Mouse (Mus musculus) hindbrain, embryonic 10.5 days (tissue): ENCODE data around the gene Fancd2os. TPM values are rescaled to one million over a fixed set of nuclear protein-coding genes. Genes with fewer than 3 reads are reported as not detected.

Source experiments
- DNase-seq: peaks from one replicate; pipeline ENCODE4 v3.0.0-alpha.2; 2017; ENCODE audit warnings: low spot score
- H3K27ac ChIP-seq: fragments of 300-500 bp; sonication (generic); 2 replicates; pipeline ENCODE4 v1.5.1; 2016; ENCODE audit warnings: mild to moderate bottlenecking, moderate library complexity
- H3K27me3 ChIP-seq: fragments of 300-500 bp; sonication (generic); 2 replicates; pipeline ENCODE4 v1.6.1; 2016; ENCODE audit warnings: mild to moderate bottlenecking; ENCODE audit not compliant: poor library complexity, insufficient read depth, severe bottlenecking
- H3K36me3 ChIP-seq: fragments of 300-500 bp; sonication (generic); 2 replicates; pipeline ENCODE4 v1.6.1; 2016; ENCODE audit warnings: mild to moderate bottlenecking, moderate library complexity
- H3K4me1 ChIP-seq: fragments of 300-500 bp; sonication (generic); replicated peaks from 2 replicates; pipeline ENCODE4 v1.6.1; 2016; ENCODE audit warnings: mild to moderate bottlenecking
- H3K4me3 ChIP-seq: fragments of 300-500 bp; sonication (generic); 2 replicates; pipeline ENCODE4 v1.5.1; 2016; ENCODE audit warnings: mild to moderate bottlenecking, moderate library complexity
- H3K9me3 ChIP-seq: fragments of 300-500 bp; sonication (generic); 2 replicates; pipeline ENCODE4 v1.6.1; 2016; ENCODE audit warnings: mild to moderate bottlenecking, moderate library complexity
- WGBS: fragments of 180-500 bp; shearing (Covaris S2); methylation state at CpG from one replicate; pipeline ENCODE4 v1.1.7; 2016; 5-methylcytosine and 5-hydroxymethylcytosine counted together
- polyA plus RNA-seq: library from polyadenylated mRNA; unstranded; fragments of >200 nt; fragmentation: Nextera tagmentation; extraction: Ambion mirVana; gene quantifications from 2 replicates; pipeline ENCODE4 v1.2.1, GENCODE M21; 2016

Fancd2os gene
- polyA plus RNA-seq, 1 experiment from 2014 or later, result 0.21 TPM

- H3K27ac ChIP-seq, result no peak overlapping the region
- WGBS, result 79% methylated on average over 5 of the region's 5 CpGs
- peaks cover 11% of the 10 kb centered on the region; the same call in 1 of the 2 replicates for H3K36me3 ChIP-seq
- no peaks in the 10 kb centered on the region for H3K9me3 ChIP-seq
- no peak for DNase-seq
- no peaks in the 10 kb centered on the region for H3K27me3 ChIP-seq
- H3K4me3 ChIP-seq, result no peak overlapping the region
- H3K4me1 ChIP-seq, result peaks cover 13% of the 10 kb centered on the region
Measured at GRCm38 (mm10) chr6:113599833-113600232, 682 bp downstream of the Fancd2os start.

GRCm38 (mm10) chr6:113597945-113598344 lies 2.6 kb downstream of the Fancd2os start:
- peaks cover 15% of the 10 kb centered on the region; the same call in 1 of the 2 replicates for H3K36me3 ChIP-seq
- H3K4me1 ChIP-seq, result peaks cover 8% of the 10 kb centered on the region
- DNase-seq, result no peak
- no peaks in the 10 kb centered on the region for H3K9me3 ChIP-seq
- WGBS, result 91% methylated on average over 4 of the region's 4 CpGs
- no peak overlapping the region for H3K27ac ChIP-seq
- no peaks in the 10 kb centered on the region for H3K27me3 ChIP-seq
- no peak overlapping the region for H3K4me3 ChIP-seq

GRCm38 (mm10) chr6:113592637-113593036 lies 7.9 kb downstream of the Fancd2os start:
- Histone ChIP-seq H3K27ac (no peak overlapping the region), H3K4me3 (no peak overlapping the region), H3K4me1 (no peaks in the 10 kb centered on the region), H3K27me3 (no peaks in the 10 kb centered on the region), H3K9me3 (no peaks in the 10 kb centered on the region), H3K36me3 (peaks cover 36% of the 10 kb centered on the region)
- 91% methylated on average over 2 of the region's 2 CpGs for WGBS
- no peak for DNase-seq

GRCm38 (mm10) chr6:113586466-113587183 lies 13.9 kb downstream of the Fancd2os start:
- WGBS, result 80% methylated on average over 5 of the region's 5 CpGs
- no peaks in the 10 kb centered on the region for H3K27me3 ChIP-seq
- H3K4me1 ChIP-seq, result no peaks in the 10 kb centered on the region
- DNase-seq, result no peak
- no peak overlapping the region for H3K27ac ChIP-seq
- H3K9me3 ChIP-seq, result no peaks in the 10 kb centered on the region
- H3K36me3 ChIP-seq, result peaks cover 57% of the 10 kb centered on the region
- H3K4me3 ChIP-seq, result no peak overlapping the region

GRCm38 (mm10) chr6:113585065-113585464 lies 15.4 kb downstream of the Fancd2os start:
- DNase-seq, result no peak
- H3K27ac ChIP-seq, result no peak overlapping the region
- WGBS, result 92% methylated on average over 5 of the region's 5 CpGs
- no peaks in the 10 kb centered on the region for H3K4me1 ChIP-seq
- no peaks in the 10 kb centered on the region for H3K9me3 ChIP-seq
- peaks cover 57% of the 10 kb centered on the region for H3K36me3 ChIP-seq
- no peaks in the 10 kb centered on the region for H3K27me3 ChIP-seq
- H3K4me3 ChIP-seq, result no peak overlapping the region

- Histone ChIP-seq H3K27ac (no peak overlapping the region), H3K27me3 (no peaks in the 10 kb centered on the region), H3K9me3 (no peaks in the 10 kb centered on the region), H3K36me3 (peaks cover 55% of the 10 kb centered on the region), H3K4me1 (no peaks in the 10 kb centered on the region), H3K4me3 (no peak overlapping the region)
- 93% methylated on average over 4 of the region's 4 CpGs for WGBS
- no peak for DNase-seq
Measured at GRCm38 (mm10) chr6:113583023-113583422, 17.5 kb downstream of the Fancd2os start.

- H3K27ac ChIP-seq, result no peak overlapping the region
- H3K36me3 ChIP-seq, result peaks cover 65% of the 10 kb centered on the region
- no peaks in the 10 kb centered on the region for H3K9me3 ChIP-seq
- H3K4me3 ChIP-seq, result no peak overlapping the region
- no peaks in the 10 kb centered on the region for H3K27me3 ChIP-seq
- no peaks in the 10 kb centered on the region for H3K4me1 ChIP-seq
- 95% methylated on average over 3 of the region's 3 CpGs for WGBS
- DNase-seq, result no peak
Measured at GRCm38 (mm10) chr6:113579306-113579705, 21.2 kb downstream of the Fancd2os start.

- H3K36me3 ChIP-seq, result peaks cover 73% of the 10 kb centered on the region
- WGBS, result 96% methylated on average over 6 of the region's 6 CpGs
- no peak for DNase-seq
Measured at GRCm38 (mm10) chr6:113576044-113576443, 24.5 kb downstream of the Fancd2os start.

GRCm38 (mm10) chr6:113564557-113564956 lies 36.0 kb downstream of the Fancd2os start:
- H3K27ac ChIP-seq, result no peak overlapping the region
- H3K36me3 ChIP-seq, result peaks cover 87% of the 10 kb centered on the region
- 95% methylated on average over 1 of the region's 1 CpGs for WGBS
- no peaks in the 10 kb centered on the region for H3K4me1 ChIP-seq
- H3K27me3 ChIP-seq, result no peaks in the 10 kb centered on the region
- DNase-seq, result no peak
- H3K4me3 ChIP-seq, result no peak overlapping the region
- H3K9me3 ChIP-seq, result no peaks in the 10 kb centered on the region

More at GRCm38 (mm10) chr6:113576044-113576443, 24.5 kb downstream of the Fancd2os start:
- Histone ChIP-seq H3K27me3 (no peaks in the 10 kb centered on the region), H3K27ac (no peak overlapping the region), H3K4me3 (no peak overlapping the region), H3K9me3 (no peaks in the 10 kb centered on the region), H3K4me1 (no peaks in the 10 kb centered on the region)

GRCm38 (mm10) chr6:113559736-113560135 lies 40.8 kb downstream of the Fancd2os start:
- Histone ChIP-seq H3K4me1 (no peaks in the 10 kb centered on the region), H3K36me3 (peaks cover 56% of the 10 kb centered on the region), H3K27ac (no peak overlapping the region), H3K27me3 (no peaks in the 10 kb centered on the region), H3K9me3 (no peaks in the 10 kb centered on the region), H3K4me3 (no peak overlapping the region)
- DNase-seq, result no peak
- 83% methylated on average over 6 of the region's 6 CpGs for whole genome bisulfite sequencing

Other genes with a start within 250 kb of the Fancd2os start
- gene Tada3, start 222.8 kb downstream of the Fancd2os start, polyA plus RNA-seq, result 63.1 and 63.9 TPM in 2 replicates
- gene Arpc4, start 222.6 kb downstream of the Fancd2os start, polyA plus RNA-seq, result 393 and 423 TPM in 2 replicates
- gene Ttll3, start 211.5 kb downstream of the Fancd2os start, polyA plus RNA-seq, result 5.3 and 7.4 TPM in 2 replicates
- gene Rpusd3, start 181.4 kb downstream of the Fancd2os start, polyA plus RNA-seq, result 34.9 and 36.3 TPM in 2 replicates
- not detected in 2 replicates for gene Cidec, start 165.0 kb downstream of the Fancd2os start, polyA plus RNA-seq
- gene Jagn1, start 158.1 kb downstream of the Fancd2os start, polyA plus RNA-seq, result 86.5 and 87.9 TPM in 2 replicates
- 1.7 and 2.2 TPM in 2 replicates for gene Il17re, start 142.2 kb downstream of the Fancd2os start, polyA plus RNA-seq
- gene Il17rc, start 129.3 kb downstream of the Fancd2os start, polyA plus RNA-seq, result 6.0 and 6.7 TPM in 2 replicates
- 36.7 and 42.5 TPM in 2 replicates for gene Creld1, start 117.4 kb downstream of the Fancd2os start, polyA plus RNA-seq
- 1.8 TPM in 2 replicates for gene Prrt3, start 98.8 kb downstream of the Fancd2os start, polyA plus RNA-seq
- gene Emc3, start 69.1 kb downstream of the Fancd2os start, polyA plus RNA-seq, result 79.0 and 81.8 TPM in 2 replicates
- gene Fancd2, start 69.0 kb downstream of the Fancd2os start, polyA plus RNA-seq, result 13.2 and 18.1 TPM in 2 replicates
- gene Brk1, start 4.1 kb upstream of the Fancd2os start, polyA plus RNA-seq, result 209 and 225 TPM in 2 replicates
- 43.0 and 45.8 TPM in 2 replicates for gene Vhl, start 23.2 kb upstream of the Fancd2os start, polyA plus RNA-seq
- gene Irak2, start 37.8 kb upstream of the Fancd2os start, polyA plus RNA-seq, result 5.1 and 6.8 TPM in 2 replicates
- 0.41 and 1.2 TPM in 2 replicates for gene Tatdn2, start 96.3 kb upstream of the Fancd2os start, polyA plus RNA-seq
- gene Ghrl, start 119.2 kb upstream of the Fancd2os start, polyA plus RNA-seq, result 0.98 TPM in 1 of 2 replicates, not detected in the other
- 291 and 296 TPM in 2 replicates for gene Sec13, start 140.0 kb upstream of the Fancd2os start, polyA plus RNA-seq